Mouse (Mus musculus) hindbrain, embryonic 11.5 days (tissue): ENCODE results near the gene Ncbp3. TPM values are rescaled to one million over a fixed set of nuclear protein-coding genes. Genes with fewer than 3 reads are reported as not detected.
A peak's percentile ranks its signal among the peaks of the same experiment; 100 is the strongest.

ENCODE experiments used
- ATAC-seq: fragments of 200-750 bp; cut with Nextera tagmentation; 2 replicates; pipeline ENCODE4 v1.8.0; 2017; ENCODE audit warnings: mild to moderate bottlenecking, moderate TSS enrichment, moderate library complexity; ENCODE audit not compliant: low FRiP score
- DNase-seq: peaks from one replicate; pipeline ENCODE4 v3.0.0-alpha.2; 2015; ENCODE audit warnings: low spot score
- H3K27ac ChIP-seq: fragments of 300-500 bp; sonication (generic); 2 replicates; pipeline ENCODE4 v1.5.1; 2014; ENCODE audit warnings: mild to moderate bottlenecking, low read depth, low read length
- H3K27me3 ChIP-seq: fragments of 300-500 bp; sonication (generic); 2 replicates; pipeline ENCODE4 v1.6.1; 2014; ENCODE audit warnings: mild to moderate bottlenecking, low read length, moderate library complexity, mixed read lengths; ENCODE audit not compliant: control insufficient read depth, insufficient read depth
- H3K36me3 ChIP-seq: fragments of 300-500 bp; sonication (generic); 2 replicates; pipeline ENCODE4 v1.6.1; 2014; ENCODE audit warnings: mild to moderate bottlenecking, low read length, moderate library complexity, mixed read lengths; ENCODE audit not compliant: control insufficient read depth, insufficient read depth
- H3K4me1 ChIP-seq: fragments of 300-500 bp; sonication (generic); replicated peaks from 2 replicates; pipeline ENCODE4 v1.6.1; 2014; ENCODE audit warnings: low read length, mixed read lengths; ENCODE audit not compliant: control insufficient read depth, insufficient read depth
- H3K4me2 ChIP-seq: fragments of 300-500 bp; sonication (generic); replicated peaks from 2 replicates; pipeline ENCODE4 v1.6.1; 2014; ENCODE audit warnings: mild to moderate bottlenecking, low read depth, low read length
- H3K4me3 ChIP-seq: fragments of 300-500 bp; sonication (generic); 2 replicates; pipeline ENCODE4 v1.5.1; 2014; ENCODE audit warnings: low read depth, low read length
- H3K9ac ChIP-seq: fragments of 300-500 bp; sonication (generic); 2 replicates; pipeline ENCODE4 v1.6.1; 2014; ENCODE audit warnings: low read depth, low read length
- H3K9me3 ChIP-seq: fragments of 300-500 bp; sonication (generic); 2 replicates; pipeline ENCODE4 v1.6.1; 2016; ENCODE audit warnings: low read length; ENCODE audit not compliant: control insufficient read depth
- WGBS: fragments of 180-500 bp; shearing (Covaris S2); extraction: QIAGEN DNeasy Blood & Tissue Kit; methylation state at CpG from one replicate; pipeline ENCODE4 v1.1.7; 2014; 5-methylcytosine and 5-hydroxymethylcytosine counted together
- polyA plus RNA-seq: library from polyadenylated mRNA; unstranded; fragments of >200 nt; fragmentation: Nextera tagmentation; extraction: Ambion mirVana; gene quantifications from 2 replicates; pipeline ENCODE4 v1.2.1, GENCODE M21; 2014

The Ncbp3 gene
- polyA plus RNA-seq, 1 experiment from 2014 or later = 12.5 TPM

DNA sequence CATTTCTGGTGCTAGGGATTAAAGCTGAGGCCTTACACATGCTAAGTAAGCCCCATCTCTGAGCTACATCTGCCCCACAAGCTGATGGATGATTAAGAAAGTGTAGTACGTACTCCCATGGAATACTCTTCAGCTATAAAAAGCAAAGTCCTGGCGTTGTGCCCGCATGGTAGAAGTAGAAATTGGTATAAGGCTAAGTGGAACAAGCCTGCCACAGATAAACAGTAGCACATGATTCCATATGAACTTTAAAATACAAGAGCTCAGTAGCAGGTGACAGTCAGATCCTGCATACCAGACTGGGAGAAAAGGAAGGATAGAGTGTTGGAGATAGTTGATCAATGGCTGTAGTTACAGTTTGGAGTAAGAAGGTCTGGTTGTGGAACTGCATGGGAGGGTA, 13.8 kb downstream of the Ncbp3 start:
- no peak overlapping the region for H3K4me2 ChIP-seq
- no peaks in the 10 kb centered on the region for H3K4me1 ChIP-seq
- no peak overlapping the region for H3K9ac ChIP-seq
- no peaks in the 10 kb centered on the region for H3K9me3 ChIP-seq
- H3K36me3 ChIP-seq = 0 out of 2 replicates have a peak, but pooled peaks cover 3% of the 10 kb centered on the region
- no peak overlapping the region for H3K27ac ChIP-seq
- H3K4me3 ChIP-seq = no peak overlapping the region
- no peak for DNase-seq
- H3K27me3 ChIP-seq = no peaks in the 10 kb centered on the region
- no peak for ATAC-seq
- 94% methylated on average over 3 of the region's 3 CpGs for WGBS

DNA sequence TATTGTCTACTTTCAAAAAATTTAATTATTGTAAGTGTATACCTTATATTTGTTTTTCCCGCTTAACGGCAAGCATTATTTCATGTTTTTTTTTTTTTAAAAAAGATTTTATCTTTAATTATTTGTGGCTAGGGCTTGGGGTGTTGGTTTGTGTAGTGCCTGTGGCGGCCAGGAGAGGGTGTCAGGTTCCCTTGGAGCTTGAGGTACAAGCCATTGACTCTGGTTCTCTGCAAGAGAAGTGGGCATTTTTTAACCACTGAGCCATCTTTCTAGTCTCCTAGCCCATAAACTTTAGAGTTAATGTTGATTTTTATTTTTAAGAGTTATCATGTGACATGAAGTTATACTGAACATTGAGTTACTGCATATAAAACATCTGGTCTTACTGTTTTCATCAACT, 24.3 kb downstream of the Ncbp3 start:
- no peak overlapping the region for H3K4me3 ChIP-seq
- DNase-seq = peak; percentile 12
- H3K9me3 ChIP-seq = no peaks in the 10 kb centered on the region
- no peak for ATAC-seq
- peaks cover 9% of the 10 kb centered on the region for H3K36me3 ChIP-seq
- WGBS = 93% methylated on average over 3 of the region's 3 CpGs
- H3K9ac ChIP-seq = no peak overlapping the region
- no peak overlapping the region for H3K4me2 ChIP-seq
- no peaks in the 10 kb centered on the region for H3K4me1 ChIP-seq
- no peak overlapping the region for H3K27ac ChIP-seq
- no peaks in the 10 kb centered on the region for H3K27me3 ChIP-seq

DNA sequence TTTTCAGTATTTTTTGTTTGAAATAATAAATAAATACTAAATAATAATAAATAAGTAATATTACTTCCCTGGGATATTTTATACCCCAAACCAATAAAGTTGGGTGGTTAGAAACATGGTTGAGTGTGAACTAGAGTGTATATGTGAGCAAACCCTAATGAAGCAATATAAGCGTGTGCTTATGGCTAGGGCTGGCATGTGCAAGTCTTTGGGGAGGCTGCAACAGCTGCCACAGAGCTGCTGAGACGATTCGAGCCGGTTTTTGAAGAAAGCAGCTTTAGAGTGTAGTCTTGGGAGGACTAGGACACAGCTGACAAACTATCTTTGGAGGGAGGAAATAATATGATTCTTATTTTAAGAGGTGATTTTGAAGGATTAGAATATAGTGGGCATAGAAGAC, 28.7 kb downstream of the Ncbp3 start:
- 0 out of 2 replicates have a peak, but pooled peaks cover 3% of the 10 kb centered on the region for H3K36me3 ChIP-seq
- no peak for DNase-seq
- WGBS = 90% methylated on average over 4 of the region's 4 CpGs

DNA sequence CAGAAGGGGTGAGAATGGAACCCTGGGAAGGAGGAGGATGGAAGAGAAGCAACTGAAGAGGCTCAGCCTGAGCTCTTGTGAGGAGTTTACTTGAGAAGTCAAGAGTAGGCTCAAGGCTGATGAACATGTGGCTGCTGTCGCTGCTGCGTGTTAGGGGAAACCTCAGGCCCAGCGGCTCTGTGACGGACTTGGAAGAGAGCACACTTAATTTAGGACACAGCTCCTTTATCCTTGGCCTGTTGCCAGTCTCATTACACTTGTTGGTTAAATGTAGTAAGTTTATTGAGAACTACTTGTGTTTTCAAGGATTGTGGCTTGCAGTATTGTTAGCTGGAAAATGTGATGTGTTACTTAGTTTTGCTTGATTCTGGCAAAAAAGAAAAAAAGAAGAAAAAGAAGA, 29.1 kb downstream of the Ncbp3 start:
- H3K9me3 ChIP-seq = no peaks in the 10 kb centered on the region
- H3K4me3 ChIP-seq = no peak overlapping the region
- no peak overlapping the region for H3K27ac ChIP-seq
- ATAC-seq (no peak), DNase-seq (no peak)
- 97% methylated on average over 4 of the region's 4 CpGs for WGBS
- no peak overlapping the region for H3K4me2 ChIP-seq
- H3K9ac ChIP-seq = no peak overlapping the region
- 0 out of 2 replicates have a peak, but pooled peaks cover 3% of the 10 kb centered on the region for H3K36me3 ChIP-seq
- no peaks in the 10 kb centered on the region for H3K4me1 ChIP-seq
- no peaks in the 10 kb centered on the region for H3K27me3 ChIP-seq

More for the DNA sequence above, 28.7 kb downstream of the Ncbp3 start:
- ATAC-seq = no peak
- Histone ChIP-seq H3K9ac (no peak overlapping the region), H3K27ac (no peak overlapping the region), H3K4me2 (no peak overlapping the region), H3K27me3 (no peaks in the 10 kb centered on the region), H3K9me3 (no peaks in the 10 kb centered on the region), H3K4me3 (no peak overlapping the region), H3K4me1 (no peaks in the 10 kb centered on the region)

DNA sequence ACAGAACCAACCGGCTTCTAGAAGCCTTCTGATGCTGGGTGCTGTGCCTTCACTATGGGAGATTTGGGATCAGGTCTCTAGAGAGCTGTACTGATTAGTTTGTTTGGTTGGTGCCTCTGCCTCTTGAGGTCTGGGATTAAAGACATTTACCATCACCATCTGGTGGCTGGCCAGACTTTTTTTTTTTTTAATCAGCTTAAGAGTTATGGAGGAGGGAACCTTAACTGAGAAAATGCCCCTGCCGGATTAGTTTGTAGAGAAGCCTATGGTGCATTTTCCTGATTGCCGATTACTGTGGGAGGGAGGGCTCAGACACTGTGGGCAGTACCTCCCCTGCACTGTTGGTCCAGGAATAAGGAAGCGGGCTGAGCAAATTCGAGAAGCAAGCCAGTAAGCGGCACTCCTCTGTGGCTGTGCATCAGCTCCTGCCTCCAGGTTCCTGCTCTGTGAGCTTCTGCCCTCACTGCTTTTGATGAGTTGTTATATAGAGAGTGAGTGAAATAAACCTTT, 29.7 kb downstream of the Ncbp3 start:
- 92% methylated on average over 6 of the region's 6 CpGs for WGBS
- no peaks in the 10 kb centered on the region for H3K4me1 ChIP-seq
- H3K27me3 ChIP-seq = no peaks in the 10 kb centered on the region
- H3K36me3 ChIP-seq = 0 out of 2 replicates have a peak, but pooled peaks cover 3% of the 10 kb centered on the region
- ATAC-seq = no peak
- DNase-seq = no peak
- no peak overlapping the region for H3K9ac ChIP-seq
- no peak overlapping the region for H3K27ac ChIP-seq
- H3K9me3 ChIP-seq = no peaks in the 10 kb centered on the region
- no peak overlapping the region for H3K4me3 ChIP-seq
- H3K4me2 ChIP-seq = no peak overlapping the region

DNA sequence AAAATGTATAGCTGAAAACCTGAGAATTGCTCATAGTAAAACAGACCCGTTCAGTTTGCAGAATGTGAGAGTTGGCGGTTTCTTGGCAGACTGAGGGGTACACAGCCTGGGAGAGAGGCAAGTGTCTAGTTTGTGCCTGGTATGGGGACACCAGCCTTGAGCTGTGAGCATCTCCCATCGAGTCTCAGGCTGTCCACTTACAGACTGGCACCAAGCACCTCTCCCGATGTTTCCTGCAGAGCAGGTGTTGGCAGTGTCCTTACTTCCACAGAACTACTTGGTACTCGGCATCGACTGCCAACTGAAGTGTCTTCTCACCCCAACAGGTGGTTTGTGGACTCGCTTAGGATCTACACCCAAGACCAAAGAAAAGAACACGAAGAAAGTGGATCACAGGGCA, 31.0 kb downstream of the Ncbp3 start:
- Histone ChIP-seq H3K4me3 (no peak overlapping the region), H3K9ac (no peak overlapping the region), H3K4me1 (no peaks in the 10 kb centered on the region), H3K4me2 (no peak overlapping the region), H3K9me3 (no peaks in the 10 kb centered on the region), H3K27me3 (no peaks in the 10 kb centered on the region), H3K36me3 (0 out of 2 replicates have a peak, but pooled peaks cover 2% of the 10 kb centered on the region), H3K27ac (no peak overlapping the region)
- ATAC-seq (no peak), DNase-seq (no peak)
- 93% methylated on average over 8 of the region's 8 CpGs for whole genome bisulfite sequencing

DNA sequence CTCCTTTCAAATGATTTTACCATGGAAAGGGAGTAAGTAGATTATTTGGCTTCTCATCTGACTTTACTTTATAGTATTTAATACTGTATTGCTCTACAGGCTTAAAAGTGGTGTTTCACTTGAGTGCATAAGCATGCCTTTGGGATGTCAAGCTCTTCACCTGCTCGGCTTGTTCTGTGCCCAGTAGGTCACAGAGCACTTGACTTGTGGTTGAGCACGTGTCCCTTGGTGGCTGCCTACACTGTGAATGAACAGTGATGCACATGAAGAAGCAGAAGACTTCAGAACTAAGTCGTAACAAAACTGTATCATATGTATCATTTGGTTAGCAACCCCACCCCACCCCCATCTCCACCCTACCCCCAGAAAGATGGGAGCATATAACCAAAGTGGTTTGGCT, 32.7 kb downstream of the Ncbp3 start:
- DNase-seq (no peak), ATAC-seq (no peak)
- H3K9me3 ChIP-seq = no peaks in the 10 kb centered on the region
- no peak overlapping the region for H3K27ac ChIP-seq
- H3K4me3 ChIP-seq = no peak overlapping the region
- H3K36me3 ChIP-seq = no peaks in the 10 kb centered on the region
- WGBS = 90% methylated on average over 3 of the region's 3 CpGs
- H3K27me3 ChIP-seq = no peaks in the 10 kb centered on the region
- no peak overlapping the region for H3K9ac ChIP-seq
- H3K4me1 ChIP-seq = no peaks in the 10 kb centered on the region
- H3K4me2 ChIP-seq = no peak overlapping the region

DNA sequence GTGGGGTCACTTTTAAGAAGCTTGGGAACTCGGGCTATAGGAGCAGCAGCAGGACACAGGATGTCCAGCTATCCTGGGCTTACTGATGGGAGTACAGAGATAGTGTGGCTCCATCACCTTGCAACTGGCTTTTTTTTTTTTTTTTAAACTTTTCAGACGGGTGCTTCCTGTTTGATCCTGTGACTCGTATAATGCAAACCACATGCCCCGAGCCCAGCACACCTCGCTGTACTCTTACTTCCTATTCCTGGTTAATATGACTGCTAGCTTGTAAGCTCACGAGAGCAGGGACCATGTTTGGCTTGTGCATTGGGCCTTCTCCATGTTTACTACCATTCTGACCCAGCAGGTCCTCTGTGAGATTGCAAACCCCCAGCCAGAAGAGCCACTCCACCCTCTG, 36.7 kb downstream of the Ncbp3 start:
- DNase-seq = no peak
- Histone ChIP-seq H3K4me1 (no peaks in the 10 kb centered on the region), H3K4me3 (no peak overlapping the region), H3K27ac (no peak overlapping the region), H3K36me3 (no peaks in the 10 kb centered on the region), H3K4me2 (no peak overlapping the region), H3K9me3 (no peaks in the 10 kb centered on the region), H3K27me3 (no peaks in the 10 kb centered on the region), H3K9ac (no peak overlapping the region)
- WGBS = 74% methylated on average over 6 of the region's 6 CpGs
- no peak for ATAC-seq

DNA sequence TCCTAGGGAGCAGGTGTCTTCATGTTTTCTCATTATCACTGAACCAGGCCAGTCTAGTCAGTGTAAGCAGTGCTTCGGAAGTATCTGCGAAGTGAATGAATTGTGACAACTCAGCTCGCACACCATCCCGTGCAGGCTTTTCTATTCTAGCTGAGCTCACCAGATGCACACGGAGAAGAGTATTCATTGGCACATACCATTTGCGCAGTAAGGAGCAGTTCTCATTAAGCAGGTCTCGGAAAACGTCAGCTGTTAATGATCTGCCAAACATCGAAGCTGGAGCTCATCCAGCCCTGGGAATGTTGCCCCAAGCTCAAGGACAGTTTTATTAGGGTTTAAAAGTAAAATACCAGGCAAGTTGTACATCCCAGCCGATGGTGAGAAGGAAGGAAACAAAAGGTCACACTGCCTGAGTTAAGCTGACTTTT, 37.2 kb downstream of the Ncbp3 start:
- no peaks in the 10 kb centered on the region for H3K4me1 ChIP-seq
- no peaks in the 10 kb centered on the region for H3K36me3 ChIP-seq
- DNase-seq (no peak), ATAC-seq (no peak)
- no peak overlapping the region for H3K4me3 ChIP-seq
- no peak overlapping the region for H3K9ac ChIP-seq
- no peaks in the 10 kb centered on the region for H3K9me3 ChIP-seq
- no peak overlapping the region for H3K27ac ChIP-seq
- no peaks in the 10 kb centered on the region for H3K27me3 ChIP-seq
- 90% methylated on average over 10 of the region's 10 CpGs for WGBS
- no peak overlapping the region for H3K4me2 ChIP-seq
